Mouse (Mus musculus) heart, postnatal 25 days (tissue): ENCODE results near the gene Shh. TPM values are rescaled to one million over a fixed set of nuclear protein-coding genes. Genes with fewer than 3 reads are reported as not detected.

Experiments used
- DNase-seq: peaks from one replicate; pipeline ENCODE4 v3.0.0; 2022; ENCODE audit warnings: low spot score
- intact Hi-C: fragments of 180-260 bp; cut with DNase I; formaldehyde crosslinking; loops from one replicate; pipeline ENCODE4 v1.15.1; 2025
- total RNA-seq, 2 experiments: library from RNA; stranded (reverse); gene quantifications; 2 replicates each; pipeline ENCODE4 v1.2.3; 2021

Shh gene
- total RNA-seq: not detected

DNA sequence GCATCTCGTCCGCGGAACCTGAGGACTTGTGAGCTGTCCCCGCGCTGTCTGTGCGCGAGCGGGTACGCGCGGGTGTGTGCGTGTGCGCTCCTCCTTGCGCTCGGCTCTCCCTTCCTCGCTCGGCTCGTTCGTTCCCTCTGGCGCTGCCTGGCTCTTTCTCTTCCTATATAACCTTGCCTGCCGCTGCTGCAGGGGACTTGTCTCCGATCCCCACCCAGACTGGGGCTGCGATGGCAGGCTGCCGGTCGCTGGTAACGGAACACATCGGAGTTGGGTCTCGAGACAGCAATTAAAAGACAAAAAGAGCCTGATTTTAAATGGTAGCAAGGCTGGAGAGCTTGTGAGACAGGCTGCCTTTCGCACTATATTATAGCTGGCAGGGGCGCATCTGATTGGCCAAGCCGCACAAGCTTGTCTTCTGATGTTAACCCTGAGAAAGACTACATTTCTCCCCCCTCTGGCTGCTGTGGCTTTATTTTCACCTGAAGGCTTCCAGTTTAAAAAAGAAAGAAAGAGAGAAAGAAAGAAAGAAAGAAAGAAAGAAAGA, at the start of gene Shh:
Gene Shh (minus strand): TSS at position 497 of the 547 bp plus-strand sequence.
- intact Hi-C loops: loop anchor here (10.0 kb wide), 1 partner anchor 528 kb away; no protein-coding TSS in a partner anchor
- no peak for DNase-seq

GRCm38 (mm10) chr5:28500792-28501439, 33.9 kb upstream of the Shh start:
- intact Hi-C loops: no loop called here
- no peak for DNase-seq

- DNase-seq: no peak
- intact Hi-C loops: no loop called here
Measured at GRCm38 (mm10) chr5:28498846-28499245, 31.8 kb upstream of the Shh start.

- intact Hi-C loops: no loop called here
- no peak for DNase-seq
Measured at GRCm38 (mm10) chr5:28495712-28496650, 28.9 kb upstream of the Shh start.

- intact Hi-C loops: no loop called here
- no peak for DNase-seq
Measured at GRCm38 (mm10) chr5:28493550-28493949, 26.5 kb upstream of the Shh start.

GRCm38 (mm10) chr5:28482991-28483390, 15.9 kb upstream of the Shh start:
- intact Hi-C loops: no loop called here
- no peak for DNase-seq

- DNase-seq: no peak
- intact Hi-C loops: no loop called here
Measured at GRCm38 (mm10) chr5:28481730-28482129, 14.7 kb upstream of the Shh start.

DNA sequence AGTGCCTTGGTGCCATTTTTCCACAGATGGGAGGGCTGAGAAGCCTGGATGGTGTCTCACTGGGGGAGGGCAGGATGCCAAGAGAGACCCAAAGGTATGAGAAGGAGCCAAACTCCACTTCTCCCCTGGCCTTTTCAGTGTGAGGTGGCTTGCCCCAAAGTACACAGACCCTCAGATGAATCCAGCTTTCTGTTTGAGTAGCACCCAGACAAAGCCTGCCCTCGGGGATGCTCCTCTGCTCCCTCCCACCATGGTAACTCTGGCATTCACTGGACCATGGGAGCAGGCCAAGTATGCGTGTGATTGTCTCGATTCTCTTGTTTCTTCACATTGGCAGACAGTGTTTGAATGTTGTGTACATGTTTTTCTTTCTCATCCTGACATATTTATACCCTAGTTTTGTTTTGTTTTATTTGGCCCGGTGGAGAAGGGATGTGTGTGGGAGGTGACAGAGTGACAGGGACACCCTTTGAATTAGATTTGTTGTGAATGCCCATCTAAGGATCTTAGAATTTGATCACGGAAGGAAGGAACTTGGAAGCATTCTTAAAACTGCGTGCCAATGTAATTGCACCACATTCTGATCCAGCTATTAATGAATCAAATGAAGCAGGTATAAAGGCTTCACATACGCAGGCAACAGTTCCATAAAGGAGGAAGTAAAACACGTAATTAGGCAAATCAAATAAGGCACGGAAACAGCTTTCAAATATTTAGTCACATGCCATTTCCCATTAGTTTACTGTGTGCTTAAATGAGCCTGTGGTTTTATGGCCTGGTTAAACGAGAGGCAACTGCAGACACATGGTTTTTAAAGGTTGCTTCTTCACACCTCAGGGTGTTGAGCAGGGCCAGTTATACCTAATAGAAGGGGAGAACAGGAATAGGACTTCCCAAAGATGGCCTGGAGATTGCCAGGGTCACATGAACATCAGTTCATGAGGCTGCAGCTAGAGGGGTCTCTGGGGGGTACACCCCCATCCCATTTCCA, 9.6 kb upstream of the Shh start:
- intact Hi-C loops: no loop called here
- DNase-seq: no peak

GRCm38 (mm10) chr5:28473556-28473955, 6.5 kb upstream of the Shh start:
- intact Hi-C loops: loop anchor here (5.0 kb wide), 1 partner anchor 564 kb away; no protein-coding TSS in a partner anchor
- no peak for DNase-seq

- no peak for DNase-seq
- intact Hi-C loops: loop anchor here (5.0 to 10.0 kb wide), 2 partner anchors 525 to 568 kb away; no protein-coding TSS in a partner anchor
Measured at GRCm38 (mm10) chr5:28469525-28470202, 2.6 kb upstream of the Shh start.

DNA sequence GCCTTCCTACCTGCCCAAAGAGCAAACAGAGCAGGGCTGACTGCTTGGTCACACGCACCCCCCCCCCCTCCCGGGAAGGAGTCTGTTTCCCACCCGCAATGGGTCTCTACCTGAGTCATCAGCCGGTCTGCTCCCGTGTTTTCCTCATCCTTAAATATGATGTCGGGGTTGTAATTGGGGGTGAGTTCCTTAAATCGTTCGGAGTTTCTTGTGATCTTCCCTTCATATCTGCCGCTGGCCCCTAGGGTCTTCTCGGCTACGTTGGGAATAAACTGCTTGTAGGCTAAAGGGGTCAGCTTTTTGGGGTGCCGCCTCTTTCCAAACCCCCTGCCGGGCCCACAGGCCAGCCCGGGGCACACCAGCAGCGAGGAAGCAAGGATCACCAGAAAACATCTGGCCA, 705 bp downstream of the Shh start:
- intact Hi-C loops: loop anchor here (10.0 kb wide), 1 partner anchor 528 kb away; no protein-coding TSS in a partner anchor
- DNase-seq: no peak

DNA sequence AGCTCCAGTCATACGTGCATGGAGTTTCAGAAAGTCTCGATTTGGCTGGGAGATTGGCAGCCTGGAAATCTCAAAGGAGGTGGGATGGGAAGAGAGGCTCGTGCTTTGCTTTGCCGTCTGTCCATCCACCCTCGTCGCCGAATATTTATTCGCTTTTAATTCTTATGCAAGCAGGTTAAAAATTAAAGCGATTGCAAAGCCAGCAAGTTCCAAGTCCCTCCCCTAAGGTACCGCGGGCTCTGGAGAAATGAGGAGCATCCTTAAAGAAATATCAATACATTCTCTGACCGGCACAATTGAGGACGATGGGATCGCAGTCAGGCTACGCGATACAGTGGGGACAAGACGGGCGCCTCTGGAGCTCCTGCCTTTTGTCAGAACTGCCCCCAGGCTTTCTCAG, 1.5 kb downstream of the Shh start:
- no peak for DNase-seq
- intact Hi-C loops: loop anchor here (10.0 kb wide), 1 partner anchor 529 kb away; no protein-coding TSS in a partner anchor

GRCm38 (mm10) chr5:28465099-28465406, 2.0 kb downstream of the Shh start:
- no peak for DNase-seq
- intact Hi-C loops: loop anchor here (10.0 kb wide), 1 partner anchor 530 kb away; no protein-coding TSS in a partner anchor

- DNase-seq: no peak
- intact Hi-C loops: loop anchor here (10.0 kb wide), 1 partner anchor 530 kb away; no protein-coding TSS in a partner anchor
Measured at GRCm38 (mm10) chr5:28464361-28465098, 2.5 kb downstream of the Shh start.

DNA sequence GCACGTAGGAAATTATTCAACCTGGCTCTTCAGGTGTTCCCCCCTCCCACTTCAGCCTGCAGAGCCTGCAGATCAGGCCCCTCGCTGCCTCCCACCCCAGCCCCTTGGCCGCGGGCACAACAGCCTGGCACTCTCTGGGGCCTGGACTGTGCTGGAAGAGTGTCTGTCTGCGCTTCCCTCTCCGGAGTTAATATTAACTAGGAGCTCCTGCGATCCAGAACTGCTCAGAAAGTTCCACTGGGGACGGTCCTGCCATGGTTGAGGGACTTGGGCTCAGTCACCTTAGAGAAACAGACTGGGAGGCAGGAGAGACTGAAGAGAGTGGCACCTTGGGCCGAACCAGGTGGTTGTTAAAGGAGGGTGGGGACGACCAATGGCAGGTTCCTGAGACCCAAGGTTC, 3.4 kb downstream of the Shh start:
- intact Hi-C loops: loop anchor here (10.0 kb wide), 1 partner anchor 531 kb away; no protein-coding TSS in a partner anchor
- DNase-seq: no peak

DNA sequence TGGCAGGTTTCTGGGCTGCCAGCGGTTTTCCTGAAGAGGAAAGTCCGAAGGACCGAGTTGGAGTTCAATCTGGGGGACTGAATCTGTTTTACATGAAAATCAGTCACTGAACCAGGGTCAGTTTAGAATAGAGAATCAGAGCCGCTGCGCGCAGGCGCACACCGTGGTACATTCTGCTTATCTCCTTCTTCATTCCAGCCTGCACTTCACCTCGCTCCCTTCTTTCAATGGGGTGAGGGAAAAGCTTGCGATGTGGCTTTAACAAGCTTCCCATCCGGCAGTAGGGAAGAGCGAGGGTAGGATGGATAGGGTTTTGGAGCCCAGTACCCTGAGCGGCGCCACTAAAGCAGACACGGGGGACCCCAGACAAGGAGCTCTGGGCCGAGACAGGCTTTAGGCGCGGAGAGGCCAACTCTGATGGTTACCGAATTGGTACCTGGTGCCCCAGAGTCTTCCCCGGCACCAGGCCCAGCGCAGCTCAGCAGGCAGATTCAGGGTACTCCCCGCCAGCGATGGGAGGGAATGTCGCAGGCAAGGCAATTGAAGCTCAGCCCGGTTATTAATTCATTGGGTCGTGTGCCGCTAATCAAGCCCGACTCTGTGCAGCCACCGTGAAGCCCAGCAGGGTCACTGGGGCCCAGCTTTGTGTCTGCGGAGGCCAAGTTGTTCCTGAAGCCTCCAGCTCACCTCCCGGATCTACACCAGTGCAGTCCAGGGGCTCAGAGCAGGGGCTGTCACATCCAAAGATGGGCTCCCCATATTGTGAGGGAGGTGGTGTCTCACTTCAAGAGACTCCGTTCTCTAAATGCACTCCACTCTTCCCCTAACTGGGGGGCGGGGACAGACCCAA, 4.1 kb downstream of the Shh start:
- DNase-seq: no peak
- intact Hi-C loops: loop anchor here (10.0 kb wide), 1 partner anchor 532 kb away; no protein-coding TSS in a partner anchor

- intact Hi-C loops: loop anchor here (10.0 kb wide), 1 partner anchor 533 kb away; no protein-coding TSS in a partner anchor
- DNase-seq: no peak
Measured at GRCm38 (mm10) chr5:28461376-28461775, 5.7 kb downstream of the Shh start.
